Mouse (Mus musculus) midbrain, embryonic 11.5 days (tissue): ENCODE results near the gene Mbd6. TPM values are rescaled to one million over a fixed set of nuclear protein-coding genes. Genes with fewer than 3 reads are reported as not detected.

Experiments
- ATAC-seq: fragments of 200-750 bp; cut with Nextera tagmentation; 2 replicates; pipeline ENCODE4 v1.8.0; 2017; ENCODE audit warnings: moderate TSS enrichment, moderate library complexity; ENCODE audit not compliant: low FRiP score
- DNase-seq: peaks from one replicate; pipeline ENCODE4 v3.0.0; 2015; ENCODE audit warnings: low spot score; ENCODE audit errors: missing footprints
- H3K27ac ChIP-seq: fragments of 300-500 bp; sonication (generic); 2 replicates; pipeline ENCODE4 v1.5.1; 2014; ENCODE audit warnings: low read depth, low read length
- H3K27me3 ChIP-seq: fragments of 300-500 bp; sonication (generic); 2 replicates; pipeline ENCODE4 v1.6.1; 2014; ENCODE audit warnings: mild to moderate bottlenecking, low read length, moderate library complexity, mixed read lengths; ENCODE audit not compliant: control insufficient read depth, insufficient read depth
- H3K36me3 ChIP-seq: fragments of 300-500 bp; sonication (generic); 2 replicates; pipeline ENCODE4 v1.6.1; 2014; ENCODE audit warnings: mild to moderate bottlenecking, low read length, moderate library complexity, mixed read lengths; ENCODE audit not compliant: control insufficient read depth, insufficient read depth
- H3K4me1 ChIP-seq: fragments of 300-500 bp; sonication (generic); 2 replicates; pipeline ENCODE4 v1.6.1; 2014; ENCODE audit warnings: low read length; ENCODE audit not compliant: control insufficient read depth, insufficient read depth
- H3K4me2 ChIP-seq: fragments of 300-500 bp; sonication (generic); 2 replicates; pipeline ENCODE4 v1.6.1; 2014; ENCODE audit warnings: mild to moderate bottlenecking, moderate library complexity
- H3K4me3 ChIP-seq: fragments of 300-500 bp; sonication (generic); 2 replicates; pipeline ENCODE4 v1.5.1; 2014; ENCODE audit warnings: low read depth, low read length
- H3K9ac ChIP-seq: fragments of 300-500 bp; sonication (generic); 2 replicates; pipeline ENCODE4 v1.6.1; 2014; ENCODE audit warnings: low read length
- H3K9me3 ChIP-seq: fragments of 300-500 bp; sonication (generic); 2 replicates; pipeline ENCODE4 v1.6.1; 2016; ENCODE audit warnings: low read length; ENCODE audit not compliant: control insufficient read depth
- WGBS: fragments of 180-500 bp; shearing (Covaris S2); extraction: QIAGEN DNeasy Blood & Tissue Kit; methylation state at CpG from one replicate; pipeline ENCODE4 v1.1.7; 2014; 5-methylcytosine and 5-hydroxymethylcytosine counted together
- polyA plus RNA-seq: library from polyadenylated mRNA; unstranded; fragments of >200 nt; fragmentation: Nextera tagmentation; extraction: Ambion mirVana; gene quantifications from 2 replicates; pipeline ENCODE4 v1.2.1, GENCODE M21; 2014

The Mbd6 gene
- polyA plus RNA-seq, 1 experiment from 2014 or later, result 16.3 TPM

DNA sequence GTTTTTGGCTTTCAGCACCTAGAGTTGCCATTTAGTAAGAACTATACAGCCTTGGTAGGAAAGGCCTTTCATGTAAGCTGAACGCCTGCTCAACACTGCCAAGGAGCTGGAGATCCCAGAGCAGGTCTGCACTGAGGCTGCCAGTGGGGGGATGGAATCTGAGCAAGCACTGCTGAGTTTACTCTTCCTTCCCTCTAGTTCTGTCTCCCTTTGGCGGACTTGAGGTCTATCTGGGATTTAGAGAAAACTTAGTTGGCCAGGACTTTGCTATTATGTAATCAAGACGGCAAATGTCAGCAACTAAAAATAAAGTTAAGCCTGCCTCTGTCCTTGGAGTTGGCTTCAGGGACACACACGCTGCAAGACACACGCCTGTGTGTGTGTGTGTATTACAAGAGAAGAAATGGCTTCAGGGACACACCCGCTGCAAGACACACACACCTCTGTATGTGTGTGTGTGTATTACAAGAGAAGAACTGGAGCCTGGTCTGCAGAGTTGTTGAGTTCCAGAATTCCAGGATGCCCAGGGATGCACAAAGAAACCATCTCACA is 4.2 kb upstream of the Mbd6 start:
- H3K36me3 ChIP-seq, result peaks cover 29% of the 10 kb centered on the region
- peaks cover 19% of the 10 kb centered on the region for H3K4me1 ChIP-seq
- no peak for ATAC-seq
- H3K4me3 ChIP-seq, result no peak overlapping the region
- no peaks in the 10 kb centered on the region for H3K9me3 ChIP-seq
- peak; percentile 37 for DNase-seq
- no peak overlapping the region for H3K9ac ChIP-seq
- H3K27me3 ChIP-seq, result no peaks in the 10 kb centered on the region
- H3K27ac ChIP-seq, result no peak overlapping the region
- H3K4me2 ChIP-seq, result no peak overlapping the region
- WGBS, result 93% methylated on average over 6 of the region's 6 CpGs

DNA sequence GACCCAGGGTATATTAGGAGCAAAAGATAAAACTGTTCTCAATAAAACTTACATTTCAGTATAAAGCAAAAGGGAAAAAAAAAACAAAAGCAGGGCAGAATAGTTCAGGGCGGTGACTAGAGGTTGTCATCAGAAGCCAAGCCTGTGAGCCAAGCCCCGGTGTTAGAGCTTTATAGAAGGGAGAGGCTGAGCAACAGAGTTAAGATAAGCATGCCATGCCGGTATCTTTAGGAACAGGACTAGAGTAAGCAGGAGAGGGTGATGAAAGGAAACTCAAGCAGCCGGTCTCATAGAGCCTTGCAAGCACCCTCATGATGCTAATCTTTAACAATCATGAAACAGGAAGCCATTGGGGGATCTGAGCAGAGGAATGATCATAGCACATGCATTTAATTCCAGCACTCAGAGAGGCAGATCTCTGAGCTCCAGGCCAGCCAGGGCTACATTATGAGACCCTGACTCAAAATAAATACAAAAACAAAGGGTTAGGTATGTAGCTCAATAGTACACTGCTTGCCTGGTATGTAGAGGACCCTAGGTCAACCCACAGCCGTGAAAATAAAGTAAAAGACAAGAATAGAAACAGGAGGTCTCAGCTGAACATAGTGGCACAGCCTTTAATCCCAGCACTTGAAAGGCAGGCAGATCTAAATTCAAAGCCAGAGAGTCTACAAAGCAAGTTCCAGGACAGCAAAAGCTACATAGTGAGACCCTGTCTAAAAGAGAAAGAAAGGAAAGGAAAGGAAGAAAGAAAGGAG is 3.2 kb upstream of the Mbd6 start:
- Histone ChIP-seq H3K9ac (peak overlapping the region; percentile 53), H3K4me3 (peak overlapping the region; percentile 64), H3K27me3 (no peaks in the 10 kb centered on the region), H3K27ac (0 out of 2 replicates have a peak overlapping the region, but pooled peaks have one; percentile 42), H3K36me3 (peaks cover 24% of the 10 kb centered on the region), H3K4me2 (peak overlapping the region; percentile 93), H3K4me1 (peaks cover 29% of the 10 kb centered on the region), H3K9me3 (no peaks in the 10 kb centered on the region)
- ATAC-seq, result no peak
- WGBS, result 60% methylated on average over 5 of the region's 5 CpGs
- DNase-seq, result no peak

GRCm38 (mm10) chr10:127290930-127291880 is 2.4 kb upstream of the Mbd6 start:
- Histone ChIP-seq H3K27me3 (no peaks in the 10 kb centered on the region), H3K9ac (peak overlapping the region; percentile 53), H3K27ac (peak overlapping the region; percentile 42), H3K4me1 (peaks cover 37% of the 10 kb centered on the region), H3K4me3 (peak overlapping the region; percentile 64), H3K9me3 (no peaks in the 10 kb centered on the region), H3K4me2 (peak overlapping the region; percentile 93), H3K36me3 (peaks cover 19% of the 10 kb centered on the region)
- ATAC-seq, result peak; percentile 41
- peak; percentile 98 for DNase-seq
- WGBS, result 3% methylated on average over 19 of the region's 19 CpGs

- Histone ChIP-seq H3K9ac (peak overlapping the region; percentile 85), H3K27me3 (no peaks in the 10 kb centered on the region), H3K27ac (peak overlapping the region; percentile 97), H3K4me3 (peak overlapping the region; percentile 64), H3K4me1 (peaks cover 43% of the 10 kb centered on the region), H3K4me2 (peak overlapping the region; percentile 93), H3K36me3 (peaks cover 13% of the 10 kb centered on the region), H3K9me3 (no peaks in the 10 kb centered on the region)
- WGBS, result under 1% methylated on average over 37 of the region's 47 CpGs
- ATAC-seq, result peak; percentile 93
- DNase-seq, result peak; percentile 99
Observed at GRCm38 (mm10) chr10:127290307-127290929, 1.6 kb upstream of the Mbd6 start.

- peaks cover 9% of the 10 kb centered on the region; the same call in 1 of the 2 replicates for H3K36me3 ChIP-seq
- peak overlapping the region; percentile 93 for H3K4me2 ChIP-seq
- H3K4me1 ChIP-seq, result peaks cover 45% of the 10 kb centered on the region
- ATAC-seq (0 out of 2 replicates have a peak, but pooled peaks have one; percentile 1), DNase-seq (no peak)
- H3K9ac ChIP-seq, result peak overlapping the region; percentile 85
- H3K27ac ChIP-seq, result peak overlapping the region; percentile 97
- WGBS, result 2% methylated on average over 15 of the region's 15 CpGs
- H3K4me3 ChIP-seq, result peak overlapping the region; percentile 64
- H3K9me3 ChIP-seq, result no peaks in the 10 kb centered on the region
- H3K27me3 ChIP-seq, result no peaks in the 10 kb centered on the region
Observed at GRCm38 (mm10) chr10:127289573-127290191, 864 bp upstream of the Mbd6 start.

DNA sequence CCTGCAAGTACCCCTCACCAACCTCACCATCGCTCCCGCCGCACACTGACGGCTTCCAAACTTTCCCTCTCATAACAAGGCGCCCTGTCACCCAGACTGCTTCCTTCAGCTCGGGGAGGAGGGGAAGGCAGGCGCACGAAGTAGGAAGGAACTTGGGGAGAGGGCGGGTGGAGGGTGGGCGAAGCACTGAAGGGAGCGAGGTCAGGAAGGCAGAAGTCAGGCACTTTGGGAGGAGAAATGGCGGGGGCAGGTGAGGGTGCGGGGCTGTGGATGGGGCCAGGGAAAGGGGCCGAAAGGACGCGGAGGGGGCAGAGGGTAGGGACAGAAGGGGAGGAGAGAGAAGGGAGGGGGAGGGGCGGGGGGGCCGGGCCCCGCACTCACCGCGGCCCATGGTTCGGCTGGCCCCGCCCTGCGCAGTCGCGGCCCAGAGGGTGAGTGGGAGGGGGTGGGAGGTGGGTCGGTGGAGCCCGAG is 454 bp downstream of the Mbd6 start:
- H3K27me3 ChIP-seq, result no peaks in the 10 kb centered on the region
- H3K4me2 ChIP-seq, result peak overlapping the region; percentile 93
- H3K9ac ChIP-seq, result peak overlapping the region; percentile 85
- 1% methylated on average over 17 of the region's 28 CpGs for WGBS
- no peaks in the 10 kb centered on the region for H3K9me3 ChIP-seq
- H3K4me3 ChIP-seq, result peak overlapping the region; percentile 64
- peak overlapping the region; percentile 97 for H3K27ac ChIP-seq
- peak; percentile 18; the same call in 1 of the 2 replicates for ATAC-seq
- peaks cover 45% of the 10 kb centered on the region for H3K4me1 ChIP-seq
- peaks cover 15% of the 10 kb centered on the region for H3K36me3 ChIP-seq
- DNase-seq, result no peak

GRCm38 (mm10) chr10:127287936-127288293 is 903 bp downstream of the Mbd6 start:
- no peaks in the 10 kb centered on the region for H3K27me3 ChIP-seq
- peak overlapping the region; percentile 97 for H3K27ac ChIP-seq
- no peak for DNase-seq
- H3K9ac ChIP-seq, result peak overlapping the region; percentile 85
- WGBS, result 2% methylated on average over 3 of the region's 3 CpGs
- ATAC-seq, result no peak
- peak overlapping the region; percentile 93 for H3K4me2 ChIP-seq
- peaks cover 18% of the 10 kb centered on the region for H3K36me3 ChIP-seq
- H3K9me3 ChIP-seq, result no peaks in the 10 kb centered on the region
- peak overlapping the region; percentile 64 for H3K4me3 ChIP-seq
- H3K4me1 ChIP-seq, result peaks cover 45% of the 10 kb centered on the region

- no peaks in the 10 kb centered on the region for H3K9me3 ChIP-seq
- H3K4me1 ChIP-seq, result peaks cover 43% of the 10 kb centered on the region
- H3K27ac ChIP-seq, result peak overlapping the region; percentile 97; the same call in 1 of the 2 replicates
- H3K4me2 ChIP-seq, result peak overlapping the region; percentile 93
- H3K27me3 ChIP-seq, result no peaks in the 10 kb centered on the region
- WGBS, result 76% methylated on average over 15 of the region's 15 CpGs
- no peak for ATAC-seq
- H3K4me3 ChIP-seq, result peak overlapping the region; percentile 64
- H3K36me3 ChIP-seq, result peaks cover 23% of the 10 kb centered on the region
- peak overlapping the region; percentile 85 for H3K9ac ChIP-seq
- DNase-seq, result no peak
Observed at GRCm38 (mm10) chr10:127287271-127287935, 1.4 kb downstream of the Mbd6 start.
